Mouse (Mus musculus) left cerebral cortex, adult 18-20 months (tissue): ENCODE results near the gene Vcpkmt. TPM values are rescaled to one million over a fixed set of nuclear protein-coding genes. Genes with fewer than 3 reads are reported as not detected.
"Not testable (repeated sequence)": the region's sequence is repeated elsewhere in the genome, so short reads cannot be mapped to it uniquely, and the experiment has no call there.

Experiments used
- DNase-seq, 2 experiments: peaks; one replicate each; pipeline ENCODE4 v3.0.0; 2021 to 2022; ENCODE audit warnings: low spot score in 2 of 2, mixed read lengths in 1 of 2
- long read RNA-seq, 2 experiments: library from polyadenylated mRNA; stranded (forward); transcript quantifications; one replicate each; pipeline ENCODE4 v2.0.0; 2021
- total RNA-seq, 2 experiments: library from RNA; stranded (reverse); gene quantifications; 2 replicates each; pipeline ENCODE4 v1.2.3; 2021

Vcpkmt gene
- total RNA-seq = 10 to 100 TPM; 25.3 to 25.5 TPM
- long read RNA-seq, experiment 1, partial matches to known transcripts = 6 of 15 reads
- long read RNA-seq, experiment 1, other reads (novel, unspliced or antisense) = 5 of 15 reads
- long read RNA-seq, experiment 2, transcript Vcpkmt-201 (6 exons, 1,027 nt) = major isoform, 11 of 21 reads
- long read RNA-seq, experiment 2, partial matches to known transcripts = 4 of 21 reads
- long read RNA-seq, experiment 2, other reads (novel, unspliced or antisense) = 6 of 21 reads

GRCm38 (mm10) chr12:69582613-69583269 is at the start of gene Vcpkmt:
Gene Vcpkmt, minus strand, starts transcription at chr12:69583028.
- peak; percentile 90 to 93 for DNase-seq

GRCm38 (mm10) chr12:69618590-69618989 is 35.8 kb upstream of the Vcpkmt start:
- not testable (repeated sequence) for DNase-seq

GRCm38 (mm10) chr12:69604367-69604766 is 21.5 kb upstream of the Vcpkmt start:
- no peak for DNase-seq

DNA sequence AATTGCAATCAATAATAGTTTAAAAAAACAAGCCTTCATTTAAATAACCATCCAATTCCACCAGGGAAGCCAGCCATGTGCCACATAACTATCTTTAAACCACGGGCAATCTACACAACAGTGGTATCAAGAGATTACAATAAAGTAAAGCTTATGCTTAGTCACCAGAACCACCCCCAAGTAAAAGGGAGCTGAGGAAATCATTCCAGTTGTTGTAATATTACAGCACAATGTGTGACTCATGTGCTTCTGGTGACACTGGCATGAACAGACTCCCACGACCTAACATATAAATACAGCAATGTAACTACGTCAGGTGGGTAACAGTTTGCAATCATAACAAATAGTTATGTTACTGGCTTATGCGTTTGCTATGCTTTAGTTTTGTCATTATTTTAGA is 14.6 kb upstream of the Vcpkmt start:
- DNase-seq = no peak

GRCm38 (mm10) chr12:69593130-69593529 is 10.3 kb upstream of the Vcpkmt start:
- no peak for DNase-seq

DNA sequence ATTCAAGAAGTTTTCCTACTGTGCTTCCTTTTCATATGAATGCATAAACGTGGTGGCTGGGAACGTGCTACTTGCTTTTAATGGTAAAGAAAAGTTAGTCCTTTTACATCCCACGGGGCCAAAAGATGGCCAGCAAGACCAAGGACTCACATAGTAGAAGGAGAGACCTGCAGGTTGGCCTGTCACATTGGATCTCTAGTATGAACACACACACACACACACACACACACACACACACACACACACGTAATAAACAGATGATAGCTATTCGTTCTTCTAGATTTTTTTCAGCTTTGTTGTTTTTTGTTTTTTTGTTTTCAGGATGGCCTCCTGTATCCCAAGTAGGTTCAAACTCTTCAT is 422 bp upstream of the Vcpkmt start:
- no peak for DNase-seq

GRCm38 (mm10) chr12:69582216-69582612 is 614 bp downstream of the Vcpkmt start:
- no peak for DNase-seq

DNA sequence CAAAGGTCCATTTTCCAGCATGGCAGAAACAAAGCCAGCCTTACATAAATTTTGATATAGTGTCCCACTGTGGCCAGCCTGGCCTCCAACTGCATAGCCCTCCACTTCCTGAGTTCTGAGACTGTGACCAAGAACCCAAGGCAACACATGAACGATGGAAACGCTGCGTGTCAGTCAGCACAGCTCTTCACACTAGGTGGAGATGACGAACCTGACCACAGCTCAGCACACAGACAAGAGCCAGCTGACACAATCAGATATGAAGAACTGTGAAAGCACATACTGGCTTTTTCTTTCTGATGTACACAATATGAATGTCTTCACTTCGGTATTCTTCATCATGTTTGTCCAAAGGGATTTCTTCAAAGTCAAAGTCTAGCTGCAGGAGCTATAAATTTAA is 3.2 kb downstream of the Vcpkmt start:
- no peak for DNase-seq

GRCm38 (mm10) chr12:69576120-69576627 is 6.7 kb downstream of the Vcpkmt start:
- DNase-seq = no peak

- DNase-seq = peak; percentile 71 to 86
These were observed 8.6 kb downstream of the Vcpkmt start for GRCm38 (mm10) chr12:69573916-69574881.

DNA sequence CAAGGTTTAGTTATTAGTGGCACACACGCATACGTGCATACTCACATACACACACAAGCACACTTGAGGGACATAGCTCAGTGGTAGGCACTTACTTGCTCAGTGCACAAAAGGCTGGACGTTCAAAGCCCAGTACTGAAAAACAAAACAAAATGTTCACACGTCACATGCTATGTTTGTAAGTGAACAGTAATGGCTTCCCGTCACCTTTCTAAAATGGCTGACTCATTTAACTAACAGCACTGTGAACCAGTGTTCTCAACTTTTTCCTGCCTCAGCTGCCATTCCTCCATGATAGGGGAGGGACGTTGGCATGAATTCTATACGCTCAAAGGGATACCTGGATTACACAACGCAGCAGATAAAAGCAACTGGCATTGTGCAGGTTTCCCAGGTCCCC is 9.6 kb downstream of the Vcpkmt start:
- DNase-seq = no peak

DNA sequence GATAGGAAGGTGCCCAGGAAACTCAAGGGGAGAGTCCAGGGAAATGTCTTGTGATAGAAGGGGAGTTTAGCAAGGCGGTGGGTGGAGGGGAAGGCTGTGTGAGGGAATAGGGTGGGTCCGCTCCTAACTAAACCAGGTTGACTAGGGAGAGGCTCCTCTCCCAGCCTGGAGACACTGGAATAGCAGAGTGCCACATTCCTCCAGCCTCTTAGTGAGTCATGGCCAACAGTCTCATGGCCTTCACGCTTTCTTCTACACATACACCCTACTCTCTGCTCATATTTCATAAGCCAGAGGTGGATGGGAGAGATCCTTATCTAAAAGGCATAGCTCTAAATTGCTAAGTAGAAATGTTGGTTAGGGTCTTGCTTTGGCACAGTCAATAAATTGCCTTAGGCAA is 12.9 kb downstream of the Vcpkmt start:
- no peak for DNase-seq

DNA sequence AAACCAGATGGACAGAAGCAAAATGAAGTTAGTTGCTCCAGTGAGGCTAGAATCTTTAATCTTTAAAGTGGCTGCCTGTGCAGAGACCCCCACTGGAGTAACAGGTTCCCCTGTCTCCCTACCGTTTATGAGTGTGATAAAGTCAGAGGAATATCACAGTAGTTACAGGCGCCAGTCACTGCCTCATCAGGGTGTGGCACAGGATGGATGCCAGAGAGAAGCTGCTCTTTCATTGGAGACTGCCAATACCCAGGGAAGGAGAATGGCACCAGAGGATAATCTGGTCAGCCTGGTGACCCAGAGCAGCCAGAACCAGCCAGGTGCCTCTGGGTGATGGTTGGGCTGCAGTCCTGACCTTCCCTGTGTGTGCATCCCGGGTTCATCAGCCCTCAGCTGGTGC is 14.6 kb downstream of the Vcpkmt start:
- DNase-seq = no peak

DNA sequence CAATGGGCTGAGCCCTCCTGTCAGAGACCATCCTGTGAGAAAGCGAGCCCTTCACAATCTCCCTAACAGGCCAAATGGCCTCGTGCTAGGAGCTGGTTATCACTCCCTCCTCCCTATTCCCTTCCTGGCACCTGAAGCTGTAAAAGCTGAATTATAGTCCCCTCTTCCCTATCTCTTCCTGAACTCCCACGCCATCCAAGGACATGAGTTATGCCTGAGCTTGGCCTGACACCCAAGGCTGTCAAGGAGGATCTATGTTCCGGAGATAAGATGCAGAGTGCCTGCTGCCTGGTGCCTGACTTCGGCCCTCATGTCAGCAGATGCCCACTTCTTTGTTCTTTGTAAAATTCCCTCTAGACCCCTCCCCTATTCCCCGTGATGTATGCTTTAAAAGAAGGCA is 21.8 kb downstream of the Vcpkmt start:
- DNase-seq = not testable (repeated sequence)

- DNase-seq = no peak
These were observed 26.5 kb downstream of the Vcpkmt start for GRCm38 (mm10) chr12:69556221-69556861.

- DNase-seq = no peak
These were observed 37.2 kb downstream of the Vcpkmt start for GRCm38 (mm10) chr12:69545456-69546178.

DNA sequence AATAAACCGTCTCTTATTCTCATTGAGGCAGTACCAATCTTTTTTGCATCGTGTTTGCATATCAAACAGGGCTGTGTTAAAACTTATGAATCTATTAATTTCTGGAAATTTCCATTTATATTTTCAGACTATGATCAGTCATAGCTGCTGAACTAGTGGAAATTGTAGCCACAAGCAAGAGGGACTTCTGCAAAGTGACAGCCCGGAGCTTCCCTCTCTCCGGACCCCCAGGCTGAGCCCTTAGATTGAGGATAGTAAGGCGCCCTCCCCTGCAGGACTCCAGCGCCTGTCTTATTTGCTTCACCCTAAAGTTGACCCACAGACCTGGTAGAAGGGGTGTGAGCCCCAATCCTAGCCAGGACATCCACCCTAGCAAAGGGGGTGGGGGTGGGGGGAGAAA is 37.8 kb downstream of the Vcpkmt start:
- no peak for DNase-seq

DNA sequence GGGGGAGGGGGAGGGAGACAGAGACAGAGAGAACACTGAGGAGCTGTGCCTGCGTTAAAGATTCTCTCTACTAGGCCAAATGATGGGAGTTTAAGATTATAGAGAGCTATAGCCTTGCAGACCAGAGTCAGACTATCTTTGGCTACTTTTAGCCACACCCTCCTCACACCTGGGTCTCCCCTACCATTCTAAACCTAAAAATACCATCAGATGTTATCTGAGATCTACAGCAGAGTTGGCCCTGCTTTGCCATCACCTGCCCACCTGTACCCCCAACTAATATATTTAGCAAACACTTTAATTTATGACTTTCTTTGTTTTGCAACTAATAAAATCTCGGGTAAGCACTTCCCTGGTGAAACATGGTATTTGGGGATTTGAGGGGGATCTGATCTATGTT is 38.3 kb downstream of the Vcpkmt start:
- DNase-seq = no peak

DNA sequence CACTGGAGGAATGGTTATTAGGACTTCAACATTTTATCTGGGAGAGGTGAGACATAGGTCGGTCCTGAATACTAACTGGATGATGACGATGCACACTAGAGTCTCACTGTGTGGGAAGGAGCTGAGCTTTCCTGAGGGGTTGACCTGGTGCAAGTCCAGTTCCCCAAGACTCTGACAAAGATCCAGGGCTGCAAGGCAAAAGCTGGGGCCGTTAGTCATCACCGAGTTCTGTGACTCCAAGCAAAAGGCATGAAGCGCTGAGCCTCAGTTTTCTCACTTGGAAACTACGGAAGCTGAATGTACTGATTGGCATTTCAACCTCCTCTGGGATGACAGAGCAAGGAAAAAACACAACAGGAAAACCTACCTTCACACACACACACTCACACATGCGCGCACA is 40.5 kb downstream of the Vcpkmt start:
- DNase-seq = no peak

DNA sequence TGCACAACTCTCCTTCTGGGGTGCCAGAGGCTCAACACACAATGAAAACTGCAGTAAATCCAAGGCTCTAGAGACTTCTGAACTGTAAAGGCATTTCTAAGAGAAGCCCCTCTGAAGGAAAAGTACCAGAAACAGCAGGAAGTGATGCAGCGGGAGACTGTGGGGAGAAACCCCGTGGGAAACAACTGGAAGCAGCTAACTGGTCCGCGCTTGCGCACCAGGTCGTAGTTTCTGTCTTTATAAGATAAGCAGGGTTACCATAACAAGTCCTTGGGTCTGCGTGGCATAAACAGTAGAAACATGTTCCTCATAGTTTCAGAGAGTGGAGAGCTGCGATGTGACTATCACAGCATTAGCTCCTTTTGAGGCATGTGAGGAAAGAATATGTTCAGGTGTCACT is 41.2 kb downstream of the Vcpkmt start:
- no peak for DNase-seq

DNA sequence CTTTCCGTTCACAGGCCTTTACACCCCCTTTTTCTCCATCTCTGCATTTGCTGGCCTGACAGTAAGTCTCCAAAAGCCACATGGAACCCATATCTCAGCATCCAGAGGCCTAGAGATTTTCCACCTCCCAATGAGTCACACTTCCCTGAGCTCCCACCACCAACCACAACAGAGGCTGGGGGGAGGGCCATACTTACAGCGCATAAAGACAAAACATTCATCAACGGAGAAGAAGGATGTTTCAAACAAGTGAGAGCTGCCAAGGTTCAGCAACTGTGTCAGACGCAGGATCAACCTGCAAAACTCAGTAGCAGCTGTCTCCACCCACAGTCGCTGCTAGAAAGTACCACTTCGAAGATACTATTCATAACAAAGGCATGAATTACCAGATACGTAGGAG is 43.5 kb downstream of the Vcpkmt start:
- peak; percentile 4 to 15 for DNase-seq
